Mouse (Mus musculus): ENCODE data around the gene Flvcr2.
A peak's percentile ranks its signal among the peaks of the same experiment; 100 is the strongest.

The Flvcr2 gene

GRCm38 (mm10) chr12:85794094-85794493 is 47.8 kb downstream of the Flvcr2 start:
- no peak for DNase-seq (ENCODE audit: low read depth, low spot score)

DNA sequence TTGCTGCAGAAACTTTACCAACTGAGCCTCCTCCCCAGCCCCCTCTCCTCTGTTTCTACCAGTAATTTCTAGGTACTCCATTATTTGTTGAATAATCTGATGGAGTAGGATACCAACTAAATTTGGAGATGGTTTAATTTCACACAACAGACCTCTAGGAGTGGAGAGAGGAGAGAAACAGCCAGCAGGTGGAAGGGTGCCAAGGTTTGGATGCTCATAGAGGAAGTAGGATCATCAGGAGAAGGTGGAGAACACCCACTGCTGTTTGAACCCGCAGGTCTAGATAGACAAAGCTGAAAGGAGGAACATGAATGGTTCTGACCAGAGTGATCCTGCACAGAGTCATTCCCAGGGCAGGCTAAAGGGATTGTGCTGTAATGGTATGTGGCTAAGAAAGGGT is 49.2 kb downstream of the Flvcr2 start:
- no peak for DNase-seq (ENCODE audit: low read depth, low spot score)

- no peak for DNase-seq (ENCODE audit: low read depth, low spot score)
Measured at GRCm38 (mm10) chr12:85800031-85800430, 53.7 kb downstream of the Flvcr2 start.

DNA sequence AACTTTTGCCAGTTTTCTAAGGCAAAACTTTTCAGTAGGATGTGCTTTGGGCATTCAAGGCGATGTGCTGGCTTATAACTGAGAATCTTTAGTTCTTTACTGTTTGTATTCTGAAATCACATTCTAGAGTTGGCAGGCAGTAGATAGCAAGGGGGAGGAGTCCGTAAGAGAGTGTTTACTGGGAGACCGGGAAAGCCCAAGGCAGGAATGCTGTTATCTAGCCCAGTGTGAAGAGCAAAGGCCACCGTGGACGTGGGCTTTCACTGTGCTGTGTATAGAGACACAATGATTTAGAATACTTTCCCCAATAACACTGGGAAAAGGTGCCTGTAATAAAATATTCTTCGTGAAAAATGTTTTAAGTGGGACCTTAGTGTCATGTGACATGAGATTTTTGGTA is 63.4 kb downstream of the Flvcr2 start:
- no peak for DNase-seq (ENCODE audit: low read depth, low spot score)

- DNase-seq (ENCODE audit: low read depth, low spot score) = no peak
Measured at GRCm38 (mm10) chr12:85810959-85811358, 64.6 kb downstream of the Flvcr2 start.

GRCm38 (mm10) chr12:85811676-85812075 is 65.3 kb downstream of the Flvcr2 start:
- no peak for DNase-seq (ENCODE audit: low read depth, low spot score)

DNA sequence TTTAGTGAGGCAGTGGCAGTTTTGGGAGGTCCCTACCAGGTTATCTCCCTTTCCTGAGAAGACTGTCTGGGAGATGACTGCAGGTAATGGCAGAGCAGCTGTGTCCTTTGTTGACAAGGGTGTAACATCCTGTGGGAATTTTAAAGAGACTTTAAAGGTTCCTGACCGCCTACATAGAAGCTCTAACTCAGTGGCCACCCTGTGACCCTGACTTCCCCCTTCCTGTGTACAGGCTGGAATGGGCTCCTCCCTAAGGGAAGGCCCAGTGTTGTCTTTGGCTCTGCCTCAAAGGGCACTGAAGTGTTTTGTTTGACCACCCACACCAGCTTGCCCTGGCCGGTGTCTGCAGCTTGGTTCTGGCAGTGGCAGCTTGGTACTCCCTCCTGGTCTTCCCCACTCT is 67.3 kb downstream of the Flvcr2 start:
- DNase-seq (ENCODE audit: low read depth, low spot score) = peak; percentile 52

GRCm38 (mm10) chr12:85822051-85822450 is 75.7 kb downstream of the Flvcr2 start:
- peak; percentile 50 for DNase-seq (ENCODE audit: low read depth, low spot score)

DNA sequence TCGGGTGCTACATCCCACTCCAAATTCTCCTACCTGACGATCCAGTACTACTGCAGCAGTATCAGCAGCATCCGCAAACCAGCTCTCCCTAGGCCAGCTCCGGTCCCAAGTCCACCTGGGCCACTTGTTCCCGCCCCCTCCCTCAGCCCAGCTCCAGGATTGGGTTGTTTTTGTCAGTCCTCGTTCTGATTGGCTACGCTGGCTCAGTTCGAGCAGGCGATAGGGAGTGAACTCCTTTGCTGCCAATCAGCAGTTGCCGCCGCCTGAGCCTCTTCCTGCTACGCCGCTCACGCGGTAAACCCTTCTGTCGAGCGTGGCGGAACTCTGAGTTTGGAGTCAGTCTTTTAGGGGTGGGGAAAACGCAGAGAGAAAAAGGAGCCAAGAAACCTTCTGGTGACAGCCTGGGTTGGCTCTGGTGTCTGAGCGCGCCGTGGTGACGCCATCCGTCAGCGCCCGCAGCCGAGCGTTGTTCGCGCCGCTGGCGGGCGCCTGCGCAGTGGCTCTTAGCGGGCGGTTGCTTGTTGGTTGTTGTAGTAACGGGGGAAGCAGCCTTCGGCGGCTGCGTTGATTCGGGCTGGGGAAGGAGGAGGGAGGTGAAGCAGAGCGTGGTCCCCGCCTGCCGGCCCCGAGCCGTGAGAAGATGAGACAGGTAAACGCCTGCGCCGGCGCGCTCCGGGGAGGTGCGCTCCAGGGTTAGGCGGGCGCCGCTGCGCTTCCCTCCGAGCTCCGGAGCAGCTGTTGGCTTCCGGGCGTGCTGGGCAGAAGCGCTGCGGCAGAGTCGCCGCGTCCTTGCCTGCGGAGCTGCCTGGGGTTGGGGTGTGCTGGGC is 78.3 kb downstream of the Flvcr2 start, which contains the start of the genes Erg28 and Ttll5:
Gene Erg28, minus strand, starts transcription at position 113 of the 827 bp plus-strand sequence.
Gene Ttll5, plus strand, starts transcription at position 222 of the 827 bp plus-strand sequence.
- peak; percentile 97 for DNase-seq (ENCODE audit: low read depth, low spot score)

DNA sequence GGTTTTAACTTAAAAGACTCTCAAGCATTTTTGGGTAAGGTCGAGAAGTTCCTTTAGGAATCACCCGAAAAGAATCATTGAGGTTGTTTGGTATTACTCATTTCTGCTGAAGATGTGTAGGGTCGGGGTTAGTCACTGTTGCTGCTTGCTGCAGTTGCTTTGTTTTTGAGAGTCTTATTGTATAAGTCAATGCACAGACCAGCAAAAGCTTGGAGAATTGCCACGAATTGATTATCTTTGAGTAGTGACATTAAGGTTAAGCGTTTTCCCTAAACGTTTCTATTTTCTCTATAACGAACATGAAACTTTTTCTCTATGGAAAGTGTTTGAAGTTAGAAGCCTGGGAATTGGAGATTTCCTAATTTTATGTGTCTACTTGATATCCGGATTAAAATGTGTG is 79.0 kb downstream of the Flvcr2 start:
- no peak for DNase-seq (ENCODE audit: low read depth, low spot score)

- no peak for DNase-seq (ENCODE audit: low read depth, low spot score)
Measured at GRCm38 (mm10) chr12:85825822-85826221, 79.5 kb downstream of the Flvcr2 start.

- DNase-seq (ENCODE audit: low read depth, low spot score) = no peak
Measured at GRCm38 (mm10) chr12:85828856-85829255, 82.5 kb downstream of the Flvcr2 start.

DNA sequence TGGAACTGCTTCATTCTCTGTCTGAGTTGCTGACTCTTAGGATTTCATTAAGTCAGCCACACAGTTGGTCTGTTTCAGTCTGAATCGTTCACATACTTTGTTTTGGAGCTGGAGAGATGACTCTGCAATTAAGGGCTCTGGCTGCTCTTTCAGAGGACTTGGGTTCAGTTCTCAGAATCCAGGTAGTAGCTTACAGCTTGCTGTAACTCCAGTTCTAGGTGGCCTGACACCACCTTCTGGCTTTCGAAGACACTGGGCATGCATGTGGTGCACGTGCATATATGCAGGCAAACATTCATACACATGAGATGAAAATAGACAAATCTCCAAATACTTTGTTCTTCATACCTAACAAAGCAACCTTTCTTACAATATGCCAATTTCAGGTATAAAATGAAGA is 83.5 kb downstream of the Flvcr2 start:
- DNase-seq (ENCODE audit: low read depth, low spot score) = no peak

GRCm38 (mm10) chr12:85830691-85831090 is 84.4 kb downstream of the Flvcr2 start:
- no peak for DNase-seq (ENCODE audit: low read depth, low spot score)

DNA sequence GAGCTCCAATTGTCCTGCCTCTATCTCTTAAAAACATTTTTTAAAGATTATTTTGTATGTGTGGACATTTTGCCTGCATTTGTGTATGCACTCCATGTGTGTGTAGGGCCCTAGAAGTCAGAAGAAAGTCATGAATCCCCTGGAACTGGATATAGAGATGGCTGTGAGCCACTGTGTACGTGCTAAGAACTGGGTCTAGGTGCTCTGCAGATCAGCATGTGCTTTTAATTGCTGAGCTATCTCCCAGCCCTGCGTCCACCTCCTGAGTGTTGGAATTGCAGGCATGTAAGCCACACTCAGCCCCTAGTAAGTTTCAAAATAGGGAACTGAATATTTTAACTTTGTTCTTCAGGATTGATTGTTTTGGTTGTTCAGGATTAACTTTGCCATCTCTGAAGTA is 88.2 kb downstream of the Flvcr2 start:
- DNase-seq (ENCODE audit: low read depth, low spot score) = no peak

DNA sequence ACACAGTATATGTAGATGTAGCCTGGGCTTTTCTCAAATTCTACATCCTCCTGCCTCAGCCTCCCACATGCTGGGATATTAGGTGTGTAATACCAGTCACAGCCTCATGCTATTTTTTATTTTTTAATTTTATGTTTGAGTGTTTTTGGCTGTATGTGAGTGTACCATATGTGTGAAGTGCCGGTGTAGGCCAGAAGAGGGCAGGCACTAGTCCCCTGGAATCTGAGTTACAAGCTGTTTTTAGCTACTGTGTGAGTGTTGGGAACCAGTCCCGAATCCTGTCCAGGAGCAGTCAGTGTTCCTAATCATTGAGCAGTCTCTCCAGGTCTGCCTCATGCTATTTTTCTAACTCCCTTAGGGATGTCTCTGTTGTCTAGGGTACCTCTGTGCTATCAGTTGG is 91.4 kb downstream of the Flvcr2 start:
- DNase-seq (ENCODE audit: low read depth, low spot score) = no peak

DNA sequence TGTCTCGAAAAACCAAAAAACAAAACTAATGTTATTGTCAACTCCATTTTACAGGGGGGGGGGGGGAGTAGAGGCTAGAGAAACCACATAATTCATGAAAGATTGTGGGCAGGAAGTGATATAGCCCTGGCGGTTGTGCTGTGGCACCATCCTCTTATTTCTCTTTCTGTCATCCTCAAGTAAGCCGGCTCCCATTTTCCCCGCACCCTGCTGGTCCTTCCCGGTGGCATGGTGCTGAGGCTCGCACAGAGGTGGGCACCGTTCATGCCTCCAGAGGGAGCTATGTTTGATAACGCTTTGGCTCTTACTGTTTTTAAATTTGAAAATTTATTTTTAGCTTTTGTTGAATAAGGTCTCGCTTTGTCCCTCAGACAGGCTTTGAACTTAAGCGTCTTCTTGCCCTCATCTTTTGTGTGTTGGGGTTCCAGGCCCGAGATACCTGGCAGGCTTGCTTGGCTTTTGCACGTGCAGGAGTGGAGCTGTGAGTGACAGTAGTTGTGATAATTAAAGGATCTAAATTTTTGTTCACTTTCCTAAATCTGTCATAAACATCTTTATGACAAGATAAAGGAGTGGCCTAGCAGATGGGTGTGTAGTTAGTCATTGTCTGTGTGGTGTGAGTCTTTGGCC is 93.1 kb downstream of the Flvcr2 start:
- no peak for DNase-seq (ENCODE audit: low read depth, low spot score)

- peak; percentile 54 for DNase-seq (ENCODE audit: low read depth, low spot score)
Measured at GRCm38 (mm10) chr12:85848164-85848958, 102.0 kb downstream of the Flvcr2 start.

GRCm38 (mm10) chr12:85850661-85851060 is 104.3 kb downstream of the Flvcr2 start:
- peak; percentile 32 for DNase-seq (ENCODE audit: low read depth, low spot score)

GRCm38 (mm10) chr12:85853836-85854235 is 107.5 kb downstream of the Flvcr2 start:
- peak; percentile 19 for DNase-seq (ENCODE audit: low read depth, low spot score)

DNA sequence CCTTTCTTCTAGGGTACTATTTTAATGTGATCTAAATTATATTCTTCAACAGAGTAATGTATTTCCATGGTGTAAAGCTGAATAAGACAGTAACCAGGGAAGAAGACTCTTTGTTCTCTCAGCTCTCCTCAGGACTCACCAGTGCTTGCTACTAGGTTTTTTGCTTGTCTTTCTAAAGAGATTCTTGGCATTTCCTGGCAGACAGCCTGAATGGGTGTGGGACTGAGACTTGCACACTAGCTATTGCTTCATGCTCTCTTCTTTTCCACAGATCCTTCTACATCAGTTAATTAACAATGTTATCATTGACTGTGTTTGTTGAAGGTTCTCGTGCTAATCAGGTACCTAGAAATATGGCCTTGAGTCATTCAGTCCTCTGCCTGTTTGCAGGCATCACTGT is 107.9 kb downstream of the Flvcr2 start:
- DNase-seq (ENCODE audit: low read depth, low spot score) = no peak

- no peak for DNase-seq (ENCODE audit: low read depth, low spot score)
Measured at GRCm38 (mm10) chr12:85857300-85857699, 111.0 kb downstream of the Flvcr2 start.
